Mouse (Mus musculus) left cerebral cortex, postnatal 4 days (tissue): Measurements from ENCODE around the gene Hoxa2. TPM values are rescaled to one million over a fixed set of nuclear protein-coding genes. Genes with fewer than 3 reads are reported as not detected.

Source experiments
- DNase-seq: peaks from one replicate; pipeline ENCODE4 v3.0.0-alpha.2; 2022
- intact Hi-C: fragments of 180-260 bp; cut with DNase I; formaldehyde crosslinking; loops from one replicate; pipeline ENCODE4 v1.15.1; 2025
- total RNA-seq, 2 experiments: library from RNA; stranded (reverse); gene quantifications; 2 replicates each; pipeline ENCODE4 v1.2.3; 2021

Gene Hoxa2
- total RNA-seq, 2 experiments from 2014 or later: not detected

GRCm38 (mm10) chr6:52180726-52181125 lies 16.1 kb upstream of the Hoxa2 start:
- no peak for DNase-seq
- intact Hi-C loops: no loop called here

GRCm38 (mm10) chr6:52180213-52180710 lies 15.6 kb upstream of the Hoxa2 start:
- no peak for DNase-seq
- intact Hi-C loops: no loop called here

GRCm38 (mm10) chr6:52179690-52180089 lies 15.1 kb upstream of the Hoxa2 start:
- intact Hi-C loops: no loop called here
- no peak for DNase-seq

GRCm38 (mm10) chr6:52178918-52179665 lies 14.5 kb upstream of the Hoxa2 start:
- intact Hi-C loops: no loop called here

GRCm38 (mm10) chr6:52177806-52178205 lies 13.2 kb upstream of the Hoxa2 start:
- no peak for DNase-seq
- intact Hi-C loops: no loop called here

More at GRCm38 (mm10) chr6:52178918-52179665, 14.5 kb upstream of the Hoxa2 start:
- no peak for DNase-seq

GRCm38 (mm10) chr6:52177061-52177735 lies 12.6 kb upstream of the Hoxa2 start, which contains the start of gene 5730596B20Rik:
TSS of gene 5730596B20Rik (plus strand) at chr6:52177498.
- intact Hi-C loops: no loop called here
- DNase-seq: no peak

- intact Hi-C loops: no loop called here
- DNase-seq: no peak
These were observed 11.8 kb upstream of the Hoxa2 start for GRCm38 (mm10) chr6:52176391-52176790.

- intact Hi-C loops: no loop called here
- no peak for DNase-seq
These were observed 11.2 kb upstream of the Hoxa2 start for GRCm38 (mm10) chr6:52175864-52176263.

- intact Hi-C loops: no loop called here
- DNase-seq: no peak
These were observed 10.5 kb upstream of the Hoxa2 start for GRCm38 (mm10) chr6:52174968-52175751.

GRCm38 (mm10) chr6:52173648-52174047 lies 9.0 kb upstream of the Hoxa2 start:
- intact Hi-C loops: no loop called here
- DNase-seq: no peak

- intact Hi-C loops: no loop called here
These were observed 7.9 kb upstream of the Hoxa2 start for GRCm38 (mm10) chr6:52172501-52172900.

GRCm38 (mm10) chr6:52171938-52172337 lies 7.3 kb upstream of the Hoxa2 start:
- DNase-seq: no peak
- intact Hi-C loops: no loop called here

More at GRCm38 (mm10) chr6:52172501-52172900, 7.9 kb upstream of the Hoxa2 start:
- DNase-seq: peak; percentile 57

GRCm38 (mm10) chr6:52171331-52171730 lies 6.7 kb upstream of the Hoxa2 start:
- intact Hi-C loops: no loop called here
- DNase-seq: no peak

GRCm38 (mm10) chr6:52170898-52171223 lies 6.2 kb upstream of the Hoxa2 start:
- DNase-seq: no peak
- intact Hi-C loops: no loop called here

GRCm38 (mm10) chr6:52170166-52170897 lies 5.7 kb upstream of the Hoxa2 start:
- intact Hi-C loops: no loop called here
- DNase-seq: no peak

- intact Hi-C loops: no loop called here
- DNase-seq: no peak
These were observed 5.0 kb upstream of the Hoxa2 start for GRCm38 (mm10) chr6:52169499-52170165.

- peak; percentile 51 for DNase-seq
- intact Hi-C loops: no loop called here
These were observed 3.8 kb upstream of the Hoxa2 start for GRCm38 (mm10) chr6:52168191-52169055.

GRCm38 (mm10) chr6:52167736-52168161 lies 3.1 kb upstream of the Hoxa2 start:
- intact Hi-C loops: no loop called here
- DNase-seq: no peak

GRCm38 (mm10) chr6:52167176-52167575 lies 2.5 kb upstream of the Hoxa2 start:
- intact Hi-C loops: no loop called here
- no peak for DNase-seq
